Mouse (Mus musculus): ENCODE data around the gene Ly6g6e. TPM values are rescaled to one million over a fixed set of nuclear protein-coding genes. Genes with fewer than 3 reads are reported as not detected.

Ly6g6e gene
- polyA plus RNA-seq, 1 experiment from 2014 or later = 0.72 TPM

- WGBS = 87% methylated on average over 4 of the region's 4 CpGs
- H3K4me3 ChIP-seq (ENCODE audit: low read length) = no peak overlapping the region
- no peak for ATAC-seq (replicated peaks; ENCODE audit: extremely low read depth, insufficient read depth, low FRiP score)
- H3K4me1 ChIP-seq (ENCODE audit: control insufficient read depth, insufficient read depth, low read length) = peaks cover 21% of the 10 kb centered on the region
- no peaks in the 10 kb centered on the region for H3K27me3 ChIP-seq (ENCODE audit: control insufficient read depth, insufficient read depth, low read length)
- no peaks in the 10 kb centered on the region for H3K9me3 ChIP-seq (replicated peaks; ENCODE audit: control insufficient read depth, low read length)
- H3K36me3 ChIP-seq (ENCODE audit: control insufficient read depth, insufficient read depth) = no peaks in the 10 kb centered on the region
- no peak overlapping the region for H3K4me2 ChIP-seq (ENCODE audit: low read depth, low read length)
- H3K9ac ChIP-seq (ENCODE audit: low read length) = no peak overlapping the region
- H3K27ac ChIP-seq (ENCODE audit: low read length) = no peak overlapping the region
These were observed 4.0 kb downstream of the Ly6g6e start for GRCm38 (mm10) chr17:35080710-35081109.

GRCm38 (mm10) chr17:35082841-35083576 lies 6.3 kb downstream of the Ly6g6e start:
- H3K9me3 ChIP-seq (replicated peaks; ENCODE audit: control insufficient read depth, low read length) = no peaks in the 10 kb centered on the region
- no peak overlapping the region for H3K27ac ChIP-seq (ENCODE audit: low read length)
- no peak overlapping the region for H3K4me3 ChIP-seq (ENCODE audit: low read length)
- whole genome bisulfite sequencing = 78% methylated on average over 16 of the region's 16 CpGs
- peaks cover 13% of the 10 kb centered on the region for H3K4me1 ChIP-seq (ENCODE audit: control insufficient read depth, insufficient read depth, low read length)
- H3K9ac ChIP-seq (ENCODE audit: low read length) = no peak overlapping the region
- no peak overlapping the region for H3K4me2 ChIP-seq (ENCODE audit: low read depth, low read length)
- no peaks in the 10 kb centered on the region for H3K36me3 ChIP-seq (ENCODE audit: control insufficient read depth, insufficient read depth)
- ATAC-seq (replicated peaks; ENCODE audit: extremely low read depth, insufficient read depth, low FRiP score) = no peak
- H3K27me3 ChIP-seq (ENCODE audit: control insufficient read depth, insufficient read depth, low read length) = no peaks in the 10 kb centered on the region

- ATAC-seq (replicated peaks; ENCODE audit: extremely low read depth, insufficient read depth, low FRiP score) = no peak
- no peak overlapping the region for H3K4me2 ChIP-seq (ENCODE audit: low read depth, low read length)
- peaks cover 12% of the 10 kb centered on the region for H3K4me1 ChIP-seq (ENCODE audit: control insufficient read depth, insufficient read depth, low read length)
- H3K27ac ChIP-seq (ENCODE audit: low read length) = no peak overlapping the region
- H3K27me3 ChIP-seq (ENCODE audit: control insufficient read depth, insufficient read depth, low read length) = no peaks in the 10 kb centered on the region
- no peak overlapping the region for H3K4me3 ChIP-seq (ENCODE audit: low read length)
- H3K9ac ChIP-seq (ENCODE audit: low read length) = no peak overlapping the region
- H3K36me3 ChIP-seq (ENCODE audit: control insufficient read depth, insufficient read depth) = no peaks in the 10 kb centered on the region
- WGBS = 49% methylated on average over 3 of the region's 3 CpGs
- H3K9me3 ChIP-seq (replicated peaks; ENCODE audit: control insufficient read depth, low read length) = no peaks in the 10 kb centered on the region
These were observed 7.3 kb downstream of the Ly6g6e start for GRCm38 (mm10) chr17:35083929-35084497.

GRCm38 (mm10) chr17:35085208-35085865 lies 8.6 kb downstream of the Ly6g6e start, which contains the start of gene Ly6g6f:
Gene Ly6g6f, minus strand, starts transcription at chr17:35085610.
- Histone ChIP-seq H3K9ac (ENCODE audit: low read length) (no peak within 1 kb of the TSS), H3K27ac (ENCODE audit: low read length) (no peak within 1 kb of the TSS), H3K4me3 (ENCODE audit: low read length) (no peak within 1 kb of the TSS), H3K9me3 (replicated peaks; ENCODE audit: control insufficient read depth, low read length) (no peaks in the 10 kb centered on the region), H3K4me2 (ENCODE audit: low read depth, low read length) (no peak within 1 kb of the TSS), H3K36me3 (ENCODE audit: control insufficient read depth, insufficient read depth) (no peaks in the 10 kb centered on the region), H3K4me1 (ENCODE audit: control insufficient read depth, insufficient read depth, low read length) (peaks cover 6% of the 10 kb centered on the region), H3K27me3 (ENCODE audit: control insufficient read depth, insufficient read depth, low read length) (no peaks in the 10 kb centered on the region)
- no peak for ATAC-seq (replicated peaks; ENCODE audit: extremely low read depth, insufficient read depth, low FRiP score)
- 56% methylated on average over 7 of the region's 7 CpGs for WGBS

- WGBS = 42% methylated on average over 2 of the region's 2 CpGs
- Histone ChIP-seq H3K4me2 (ENCODE audit: low read depth, low read length) (no peak overlapping the region), H3K27me3 (ENCODE audit: control insufficient read depth, insufficient read depth, low read length) (no peaks in the 10 kb centered on the region), H3K27ac (ENCODE audit: low read length) (no peak overlapping the region), H3K4me1 (ENCODE audit: control insufficient read depth, insufficient read depth, low read length) (peaks cover 9% of the 10 kb centered on the region), H3K4me3 (ENCODE audit: low read length) (no peak overlapping the region), H3K9ac (ENCODE audit: low read length) (no peak overlapping the region), H3K9me3 (replicated peaks; ENCODE audit: control insufficient read depth, low read length) (no peaks in the 10 kb centered on the region), H3K36me3 (ENCODE audit: control insufficient read depth, insufficient read depth) (peaks cover 12% of the 10 kb centered on the region; the same call in 1 of the 2 replicates)
- no peak for ATAC-seq (replicated peaks; ENCODE audit: extremely low read depth, insufficient read depth, low FRiP score)
These were observed 11.4 kb downstream of the Ly6g6e start for GRCm38 (mm10) chr17:35088151-35088550.

DNA sequence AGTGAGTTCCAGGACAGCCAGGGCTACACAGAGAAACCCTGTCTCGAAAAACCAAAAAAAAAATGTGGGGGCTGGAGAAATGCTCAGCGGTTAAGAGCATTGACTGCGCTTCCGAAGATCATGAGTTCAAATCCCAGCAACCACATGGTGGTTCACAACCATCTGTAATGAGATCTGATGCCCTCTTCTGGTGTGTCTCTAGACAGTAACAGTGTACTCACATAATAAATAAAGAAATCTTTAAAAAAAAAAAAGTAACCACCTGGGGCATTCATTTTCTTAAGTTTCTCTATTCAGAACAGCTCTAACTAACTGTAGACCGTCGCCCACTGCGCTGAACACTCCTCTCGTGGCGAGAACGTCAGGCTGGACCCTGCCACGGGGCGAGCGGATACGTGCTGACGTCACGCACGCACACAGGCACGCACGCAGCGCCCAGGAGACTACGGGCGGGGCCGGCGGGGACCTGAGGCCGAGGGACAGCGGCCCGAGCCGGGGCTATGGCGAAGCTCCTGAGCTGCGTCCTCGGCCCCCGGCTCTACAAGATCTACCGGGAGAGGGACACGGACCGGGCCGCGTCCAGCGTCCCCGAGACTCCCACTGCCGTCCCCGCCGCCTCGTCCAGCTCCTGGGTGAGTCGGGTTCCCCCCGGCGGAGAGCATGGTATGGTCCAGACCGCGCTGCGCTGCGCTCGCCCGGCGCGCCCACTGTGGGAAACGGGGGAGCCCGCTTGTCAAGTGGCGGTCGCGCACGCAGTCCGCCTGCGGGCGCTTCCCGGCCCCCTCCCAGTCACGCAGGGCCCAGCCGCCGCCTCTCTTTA lies 12.3 kb downstream of the Ly6g6e start, which contains the start of gene Abhd16a:
TSS of gene Abhd16a (plus strand) at position 439 of the 820 bp plus-strand sequence.
- H3K4me3 ChIP-seq (ENCODE audit: low read length) = peak within 1 kb of the TSS; percentile 78
- peak within 1 kb of the TSS; percentile 94 for H3K9ac ChIP-seq (ENCODE audit: low read length)
- ATAC-seq (replicated peaks; ENCODE audit: extremely low read depth, insufficient read depth, low FRiP score) = peak; percentile 99
- peaks cover 14% of the 10 kb centered on the region; the same call in 1 of the 2 replicates for H3K36me3 ChIP-seq (ENCODE audit: control insufficient read depth, insufficient read depth)
- peak within 1 kb of the TSS; percentile 98 for H3K27ac ChIP-seq (ENCODE audit: low read length)
- WGBS = 3% methylated on average over 67 of the region's 67 CpGs
- H3K9me3 ChIP-seq (replicated peaks; ENCODE audit: control insufficient read depth, low read length) = no peaks in the 10 kb centered on the region
- peaks cover 9% of the 10 kb centered on the region for H3K4me1 ChIP-seq (ENCODE audit: control insufficient read depth, insufficient read depth, low read length)
- H3K27me3 ChIP-seq (ENCODE audit: control insufficient read depth, insufficient read depth, low read length) = no peaks in the 10 kb centered on the region
- H3K4me2 ChIP-seq (ENCODE audit: low read depth, low read length) = peak within 1 kb of the TSS; percentile 86

- H3K9me3 ChIP-seq (replicated peaks; ENCODE audit: control insufficient read depth, low read length) = no peaks in the 10 kb centered on the region
- no peak for ATAC-seq (replicated peaks; ENCODE audit: extremely low read depth, insufficient read depth, low FRiP score)
- peaks cover 14% of the 10 kb centered on the region; the same call in 1 of the 2 replicates for H3K36me3 ChIP-seq (ENCODE audit: control insufficient read depth, insufficient read depth)
- WGBS = 54% methylated on average over 8 of the region's 8 CpGs
- peak overlapping the region; percentile 94 for H3K9ac ChIP-seq (ENCODE audit: low read length)
- H3K27ac ChIP-seq (ENCODE audit: low read length) = peak overlapping the region; percentile 98
- H3K4me1 ChIP-seq (ENCODE audit: control insufficient read depth, insufficient read depth, low read length) = peaks cover 9% of the 10 kb centered on the region
- H3K27me3 ChIP-seq (ENCODE audit: control insufficient read depth, insufficient read depth, low read length) = no peaks in the 10 kb centered on the region
- peak overlapping the region; percentile 86 for H3K4me2 ChIP-seq (ENCODE audit: low read depth, low read length)
- H3K4me3 ChIP-seq (ENCODE audit: low read length) = peak overlapping the region; percentile 78
These were observed 13.6 kb downstream of the Ly6g6e start for GRCm38 (mm10) chr17:35090166-35090932.
